Comparison of ENCODE assay signal across 9 mouse cellular contexts in genomic region chr4:59869488-59870057, GRCm38 (mm10). TPM values are rescaled to one million over a fixed set of nuclear protein-coding genes. Genes with fewer than 3 reads are reported as not detected.
DNase-seq lines count a peak whose midpoint lies in the region; ATAC-seq and TF ChIP-seq lines count a peak whose summit lies in the region.
"Had no signal": no experiment of that assay in that cellular context is flagged by ENCODE, and none has a peak within 500 bp of the region (broad histone marks: within the 10 kb centered on the region; RNA-seq: fewer than 3 reads in every experiment).

No protein-coding gene starts in this region.

- peak; percentile 57 for DNase-seq in cerebellum, adult 11 months
- peak; percentile 24 for DNase-seq in ovary, adult 18-20 months (ENCODE audit: low spot score)
- no peak for DNase-seq in ovary, postnatal 36 days (ENCODE audit: low spot score)
- DNase-seq in gastrocnemius, postnatal 14 days, result peak; percentile 22
- peak; percentile 45 for DNase-seq in lung, postnatal 4 days

- no peak for ATAC-seq in cerebellum, adult (ENCODE audit: insufficient number of reproducible peaks, low FRiP score, low TSS enrichment)
- ATAC-seq in neural tube, embryonic 15.5 days (ENCODE audit: low FRiP score), result no peak
- no peak for ATAC-seq in intestine, postnatal 0 days

- TF ChIP-seq CTCF in intestine, postnatal 0 days (IDR thresholded peaks at IDR 0.05; ENCODE audit: low read depth), result no peak

- H3K27me3 ChIP-seq in neural tube, embryonic 15.5 days (replicated peaks), result no peaks in the 10 kb centered on the region
- no peaks in the 10 kb centered on the region for H3K27me3 ChIP-seq in intestine, postnatal 0 days (replicated peaks; ENCODE audit: control insufficient read depth, insufficient read depth, low read length)

- H3K27ac ChIP-seq in neural tube, embryonic 15.5 days (replicated peaks), result no peak overlapping the region; the same call in 1 of the 2 replicates
- no peak overlapping the region for H3K27ac ChIP-seq in intestine, postnatal 0 days (ENCODE audit: low read depth, low read length)

- no peaks in the 10 kb centered on the region for H3K9me3 ChIP-seq in neural tube, embryonic 15.5 days (replicated peaks)
- no peaks in the 10 kb centered on the region for H3K9me3 ChIP-seq in intestine, postnatal 0 days (ENCODE audit: control insufficient read depth)

- no peak overlapping the region for H3K4me3 ChIP-seq in neural tube, embryonic 15.5 days (replicated peaks)
- no peak overlapping the region for H3K4me3 ChIP-seq in intestine, postnatal 0 days (ENCODE audit: low read depth, low read length)
- H3K4me3 ChIP-seq: left cerebral cortex, adult 2 months had no signal

- 0 out of 2 replicates have a peak, but pooled peaks cover 3% of the 10 kb centered on the region for H3K4me1 ChIP-seq in neural tube, embryonic 15.5 days
- H3K4me1 ChIP-seq in intestine, postnatal 0 days (replicated peaks; ENCODE audit: control insufficient read depth, insufficient read depth, low read length), result no peaks in the 10 kb centered on the region

- intact Hi-C loops in gastrocnemius, postnatal 14 days (cut with DNase I; ENCODE audit: low total_unique reads), result loop anchor here (5.0 kb wide), 1 partner anchor 82 kb away; no protein-coding TSS in a partner anchor

- H3K4me2 ChIP-seq in neural tube, embryonic 15.5 days, result no peak overlapping the region
- no peak overlapping the region for H3K4me2 ChIP-seq in intestine, postnatal 0 days (replicated peaks; ENCODE audit: low read depth)

- no peak overlapping the region for H3K9ac ChIP-seq in neural tube, embryonic 15.5 days (replicated peaks)
- no peak overlapping the region for H3K9ac ChIP-seq in intestine, postnatal 0 days (ENCODE audit: low read depth, low read length)

- WGBS in neural tube, embryonic 15.5 days, result 59% methylated on average over 6 of the region's 6 CpGs
- WGBS in intestine, postnatal 0 days, result 57% methylated on average over 6 of the region's 6 CpGs

- H3K36me3 ChIP-seq in neural tube, embryonic 15.5 days, result no peaks in the 10 kb centered on the region
- H3K36me3 ChIP-seq in intestine, postnatal 0 days (ENCODE audit: control insufficient read depth, insufficient read depth), result peaks cover 3% of the 10 kb centered on the region; the same call in 1 of the 2 replicates

RNA-seq across cellular contexts. Expression of gene Slc46a2, which starts 45.3 kb away (rescaled TPM):
- total RNA-seq in gastrocnemius, postnatal 14 days (2021), result not detected
- 0.09 and 21.1 TPM in 2 replicates for polyA plus RNA-seq in neural tube, embryonic 15.5 days (2015; fragmentation: Nextera tagmentation; extraction: Ambion mirVana)
- polyA plus RNA-seq in intestine, postnatal 0 days (2015; fragmentation: Nextera tagmentation; extraction: Ambion mirVana), result not detected in 2 replicates
- total RNA-seq: left cerebral cortex, adult 2 months had no signal
